Mouse (Mus musculus) heart, postnatal 0 days (tissue): ENCODE data around the gene Ephb2.

Experiments used
- CTCF ChIP-seq: IDR thresholded peaks from 2 replicates; pipeline ENCODE4 v1.5.1; 2016; ENCODE audit warnings: antibody characterized with exemption, control low read depth, low read depth
- EP300 ChIP-seq: IDR thresholded peaks from 2 replicates; pipeline ENCODE4 v1.6.1; 2016; ENCODE audit warnings: antibody characterized with exemption, low read depth

GRCm38 (mm10) chr4:136763349-136763748 lies 72.4 kb downstream of the Ephb2 start:
- no peak for TF ChIP-seq CTCF
- no peak for TF ChIP-seq EP300
